7 mouse cellular contexts compared by ENCODE assay signal in genomic region chr9:37421239-37421638, GRCm38 (mm10). TPM values are rescaled to one million over a fixed set of nuclear protein-coding genes. Genes with fewer than 3 reads are reported as not detected.
A peak's percentile ranks its signal among the peaks of the same experiment; 100 is the strongest.
DNase-seq lines count a peak whose midpoint lies in the region; ATAC-seq and TF ChIP-seq lines count a peak whose summit lies in the region.

No protein-coding gene starts in this region.

- no peak overlapping the region for H3K9ac ChIP-seq in forebrain, postnatal 0 days
- H3K9ac ChIP-seq in limb, embryonic 15.5 days = no peak overlapping the region
- 0 out of 2 replicates have a peak overlapping the region, but pooled peaks have one; percentile 3 for H3K9ac ChIP-seq in midbrain, embryonic 16.5 days (ENCODE audit: low read depth, low read length)

- H3K9me3 ChIP-seq in forebrain, postnatal 0 days (ENCODE audit: low read length) = no peaks in the 10 kb centered on the region
- no peaks in the 10 kb centered on the region for H3K9me3 ChIP-seq in limb, embryonic 15.5 days
- H3K9me3 ChIP-seq in midbrain, embryonic 16.5 days (replicated peaks; ENCODE audit: control insufficient read depth, low read length, poor library complexity, severe bottlenecking) = no peaks in the 10 kb centered on the region

- WGBS in forebrain, postnatal 0 days = 34% methylated on average over 12 of the region's 12 CpGs
- 16% methylated on average over 12 of the region's 12 CpGs for WGBS in limb, embryonic 15.5 days
- WGBS in midbrain, embryonic 16.5 days = 24% methylated on average over 12 of the region's 12 CpGs
- WGBS in cerebellum, adult 2 months = 42% methylated on average over 12 of the region's 12 CpGs

- peak overlapping the region; percentile 45 for H3K4me2 ChIP-seq in forebrain, postnatal 0 days (ENCODE audit: low read depth)
- H3K4me2 ChIP-seq in limb, embryonic 15.5 days = peak overlapping the region; percentile 53
- H3K4me2 ChIP-seq in midbrain, embryonic 16.5 days (ENCODE audit: low read length) = peak overlapping the region; percentile 69

- peak overlapping the region; percentile 20 for H3K4me3 ChIP-seq in forebrain, postnatal 0 days (ENCODE audit: low read depth, low read length)
- H3K4me3 ChIP-seq in limb, embryonic 15.5 days = peak overlapping the region; percentile 30
- H3K4me3 ChIP-seq in midbrain, embryonic 16.5 days (ENCODE audit: low read depth, low read length) = peak overlapping the region; percentile 34
- no peak overlapping the region for H3K4me3 ChIP-seq in cerebellum, adult 2 months (replicated peaks; ENCODE audit: insufficient read depth, low read depth, low read length)

- no peak overlapping the region for H3K27ac ChIP-seq in forebrain, postnatal 0 days (ENCODE audit: low read depth, low read length)
- no peak overlapping the region for H3K27ac ChIP-seq in limb, embryonic 15.5 days
- no peak overlapping the region for H3K27ac ChIP-seq in midbrain, embryonic 16.5 days (ENCODE audit: low read length)
- no peak overlapping the region for H3K27ac ChIP-seq in cerebellum, adult 2 months (ENCODE audit: insufficient read depth, low read length)

- peak; percentile 53 for ATAC-seq in forebrain, postnatal 0 days
- ATAC-seq in limb, embryonic 15.5 days (ENCODE audit: insufficient number of reproducible peaks, low FRiP score, low TSS enrichment, low read depth) = no peak
- ATAC-seq in midbrain, embryonic 16.5 days = peak; percentile 72

- H3K36me3 ChIP-seq in forebrain, postnatal 0 days (ENCODE audit: insufficient read depth) = no peaks in the 10 kb centered on the region
- no peaks in the 10 kb centered on the region for H3K36me3 ChIP-seq in limb, embryonic 15.5 days
- no peaks in the 10 kb centered on the region for H3K36me3 ChIP-seq in midbrain, embryonic 16.5 days (ENCODE audit: control insufficient read depth, insufficient read depth, low read length)

- H3K27me3 ChIP-seq in forebrain, postnatal 0 days (ENCODE audit: insufficient read depth, low read length) = no peaks in the 10 kb centered on the region
- peaks cover 11% of the 10 kb centered on the region for H3K27me3 ChIP-seq in limb, embryonic 15.5 days
- H3K27me3 ChIP-seq in midbrain, embryonic 16.5 days (ENCODE audit: control insufficient read depth, insufficient read depth, low read depth, low read length) = peaks cover 10% of the 10 kb centered on the region; the same call in 1 of the 2 replicates
- no peaks in the 10 kb centered on the region for H3K27me3 ChIP-seq in cerebellum, adult 2 months (ENCODE audit: control insufficient read depth, insufficient read depth, low read length)

- no peaks in the 10 kb centered on the region for H3K4me1 ChIP-seq in forebrain, postnatal 0 days (ENCODE audit: insufficient read depth)
- H3K4me1 ChIP-seq in limb, embryonic 15.5 days = peaks cover 9% of the 10 kb centered on the region
- no peaks in the 10 kb centered on the region; the same call in 1 of the 2 replicates for H3K4me1 ChIP-seq in midbrain, embryonic 16.5 days (ENCODE audit: control insufficient read depth, insufficient read depth, low read length)
- H3K4me1 ChIP-seq in cerebellum, adult 2 months (ENCODE audit: control insufficient read depth, insufficient read depth, low read length) = peaks cover 17% of the 10 kb centered on the region

- no peak for TF ChIP-seq CTCF in forebrain, postnatal 0 days (IDR thresholded peaks at IDR 0.05; ENCODE audit: low read depth)
- TF ChIP-seq CTCF in cerebellum, adult 2 months (IDR thresholded peaks at IDR 0.05; ENCODE audit: borderline replicate concordance, insufficient read depth, low read depth, low read length) = no peak

- peak; percentile 33 for DNase-seq in CD4-positive helper T cell, adult 2 months (ENCODE audit: low read depth, low spot score)
- peak; percentile 13 to 15 for DNase-seq in CD8-positive naive resting alpha-beta T cell, adult 2 months (ENCODE audit: low read depth in 2 of 2, low spot score in 2 of 2)
- DNase-seq in forebrain, postnatal 0 days = no peak
- no peak for DNase-seq in right cerebral cortex, postnatal 36 days (ENCODE audit: low spot score in 2 of 2)
- DNase-seq in cerebellum, adult 2 months = no peak

- no peak for TF ChIP-seq POLR2A in cerebellum, adult 2 months (IDR thresholded peaks at IDR 0.05; ENCODE audit: borderline replicate concordance, insufficient read depth, low read length)

RNA-seq across cellular contexts. Expression of gene Robo3, which starts 11.8 kb away (rescaled TPM):
- 1.2 and 1.9 TPM in 2 replicates for total RNA-seq in forebrain, postnatal 0 days (2014; rRNA removed)
- polyA plus RNA-seq in forebrain, postnatal 0 days (2015; fragmentation: Nextera tagmentation; extraction: Ambion mirVana) = 0.48 and 1.5 TPM in 2 replicates
- polyA plus RNA-seq in limb, embryonic 15.5 days (2015; fragmentation: Nextera tagmentation; extraction: Ambion mirVana) = 0.06 and 0.12 TPM in 2 replicates
- 4.2 and 17.6 TPM in 2 replicates for polyA plus RNA-seq in midbrain, embryonic 16.5 days (2015; fragmentation: Nextera tagmentation; extraction: Ambion mirVana)
- polyA plus RNA-seq in cerebellum, adult 2 months (2012; rRNA removed) = 1.3 and 1.4 TPM in 2 replicates

RNA-seq across cellular contexts. Expression of gene Robo4, which starts 19.5 kb away (rescaled TPM):
- 4.1 and 9.6 TPM in 2 replicates for total RNA-seq in forebrain, postnatal 0 days (2014; rRNA removed)
- polyA plus RNA-seq in forebrain, postnatal 0 days (2015; fragmentation: Nextera tagmentation; extraction: Ambion mirVana) = 3.1 and 3.3 TPM in 2 replicates
- 10.7 and 14.3 TPM in 2 replicates for polyA plus RNA-seq in limb, embryonic 15.5 days (2015; fragmentation: Nextera tagmentation; extraction: Ambion mirVana)
- polyA plus RNA-seq in midbrain, embryonic 16.5 days (2015; fragmentation: Nextera tagmentation; extraction: Ambion mirVana) = 4.2 and 5.5 TPM in 2 replicates
- 5.7 and 5.9 TPM in 2 replicates for polyA plus RNA-seq in cerebellum, adult 2 months (2012; rRNA removed)

RNA-seq across cellular contexts. Expression of gene Hepacam, which starts 54.1 kb away (rescaled TPM):
- total RNA-seq in forebrain, postnatal 0 days (2014; rRNA removed) = 11.8 and 17.2 TPM in 2 replicates
- 27.8 and 39.8 TPM in 2 replicates for polyA plus RNA-seq in forebrain, postnatal 0 days (2015; fragmentation: Nextera tagmentation; extraction: Ambion mirVana)
- 0.05 and 0.06 TPM in 2 replicates for polyA plus RNA-seq in limb, embryonic 15.5 days (2015; fragmentation: Nextera tagmentation; extraction: Ambion mirVana)
- 14.2 and 28.3 TPM in 2 replicates for polyA plus RNA-seq in midbrain, embryonic 16.5 days (2015; fragmentation: Nextera tagmentation; extraction: Ambion mirVana)
- 107 and 119 TPM in 2 replicates for polyA plus RNA-seq in cerebellum, adult 2 months (2012; rRNA removed)

Comparison
In these comparisons a context has a peak if more than half of its experiments do, and no peak if none do; other contexts are left out.
1. DNase-seq: peak in CD4-positive helper T cell, adult 2 months (single experiment) and CD8-positive naive resting alpha-beta T cell, adult 2 months (2 of 2); none in forebrain, postnatal 0 days (single experiment), right cerebral cortex, postnatal 36 days (0 of 2) and cerebellum, adult 2 months (0 of 2).
2. RNA of gene Hepacam, which starts 54.1 kb away (polyA plus RNA-seq): 107 to 119 TPM in cerebellum, adult 2 months, 27.8 to 39.8 TPM in forebrain, postnatal 0 days and 14.2 to 28.3 TPM in midbrain, embryonic 16.5 days; 0.05 to 0.06 TPM in limb, embryonic 15.5 days; every median in the first group is over 10 times any median in the second.
3. Peak in every context shown above with its lines, with median percentiles within 50 percentile points of each other: H3K4me2 ChIP-seq.